Mouse (Mus musculus) fibroblast of lung, adult 2 months (primary cell): ENCODE results near the gene Zfp513.

Experiments
- DNase-seq: peaks from one replicate; pipeline ENCODE4 v3.0.0-alpha.2; 2011; ENCODE audit warnings: low read depth

Zfp513 gene

DNA sequence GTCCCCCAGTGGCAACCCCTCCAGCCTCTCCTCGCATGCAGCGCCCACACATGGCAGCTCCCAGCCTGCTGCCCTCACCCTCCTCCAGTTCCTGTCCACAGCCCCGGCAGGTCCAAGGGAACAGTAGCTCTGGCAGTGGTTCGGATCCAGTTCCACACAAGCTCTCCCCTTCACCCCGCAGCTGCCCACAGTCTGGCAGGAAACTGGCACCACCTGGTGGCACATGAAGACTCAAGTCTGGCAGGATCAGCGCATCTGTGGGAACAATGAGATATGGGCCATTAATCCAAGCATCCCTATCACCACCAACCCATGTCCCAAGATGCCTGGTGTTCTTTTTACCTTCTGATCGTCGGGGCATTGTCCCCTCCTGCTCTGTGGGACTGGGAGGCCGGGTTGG, 2.2 kb downstream of the Zfp513 start:
- DNase-seq: no peak

DNA sequence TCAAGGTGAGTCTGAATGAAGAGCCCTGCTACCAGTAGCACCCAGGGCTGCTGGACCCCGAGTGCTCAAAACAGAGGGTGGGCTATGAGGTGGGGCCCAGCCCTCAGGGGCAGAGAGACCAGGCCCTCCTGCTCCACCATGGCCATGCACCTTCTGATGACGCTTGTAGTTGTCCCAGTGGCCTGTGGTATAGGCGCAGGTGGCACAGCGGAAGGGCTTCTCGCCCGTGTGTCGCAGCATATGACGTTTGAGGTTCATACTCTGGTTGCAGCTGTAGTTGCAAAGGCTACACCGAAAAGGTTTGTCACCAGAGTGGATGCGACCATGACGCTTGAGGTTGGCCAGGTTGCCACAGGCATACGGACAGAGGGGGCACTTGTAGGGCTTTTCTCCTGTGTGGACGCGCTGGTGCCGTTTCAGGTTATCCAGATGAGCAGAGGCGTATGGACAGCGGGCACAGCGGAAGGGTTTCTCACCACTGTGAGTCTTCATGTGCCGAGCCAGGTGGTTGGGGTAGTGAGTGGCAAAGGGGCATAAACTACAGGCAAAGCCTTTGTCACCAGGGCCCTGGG, 2.7 kb downstream of the Zfp513 start:
- no peak for DNase-seq

DNA sequence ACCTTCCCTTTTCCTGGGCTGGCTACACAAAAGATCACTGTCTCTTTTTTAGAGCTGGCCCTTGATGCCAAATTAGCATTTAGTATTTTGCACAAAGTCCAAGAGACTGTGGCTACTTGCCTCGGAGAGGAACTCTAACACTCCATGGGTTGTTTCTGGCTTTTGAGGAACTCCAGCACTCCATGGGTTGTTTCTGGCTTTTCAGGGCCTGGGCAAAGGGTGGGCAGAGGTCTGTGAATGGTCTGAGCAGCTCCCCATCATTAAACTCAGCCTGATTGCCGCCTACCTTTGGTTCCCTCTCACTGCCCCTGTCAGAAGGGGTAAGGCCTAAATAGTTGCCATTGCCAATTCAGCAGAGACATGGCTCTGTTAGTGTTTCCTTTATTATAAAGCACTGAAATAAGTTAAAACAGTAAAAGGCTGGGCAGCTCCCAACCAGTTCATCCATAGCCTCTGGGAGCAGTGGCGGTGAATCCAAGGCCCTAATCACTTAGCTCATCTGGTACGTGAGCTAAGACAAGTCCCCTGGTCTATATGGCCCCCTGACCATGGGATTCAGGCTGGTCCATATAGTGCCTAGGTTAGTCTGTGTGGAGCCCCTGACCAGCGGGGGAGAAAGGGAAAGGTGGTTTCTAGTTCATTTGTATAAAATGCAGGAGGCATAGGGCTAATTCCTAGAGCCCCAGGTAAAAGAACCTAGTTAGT, 3.3 kb downstream of the Zfp513 start:
- no peak for DNase-seq

DNA sequence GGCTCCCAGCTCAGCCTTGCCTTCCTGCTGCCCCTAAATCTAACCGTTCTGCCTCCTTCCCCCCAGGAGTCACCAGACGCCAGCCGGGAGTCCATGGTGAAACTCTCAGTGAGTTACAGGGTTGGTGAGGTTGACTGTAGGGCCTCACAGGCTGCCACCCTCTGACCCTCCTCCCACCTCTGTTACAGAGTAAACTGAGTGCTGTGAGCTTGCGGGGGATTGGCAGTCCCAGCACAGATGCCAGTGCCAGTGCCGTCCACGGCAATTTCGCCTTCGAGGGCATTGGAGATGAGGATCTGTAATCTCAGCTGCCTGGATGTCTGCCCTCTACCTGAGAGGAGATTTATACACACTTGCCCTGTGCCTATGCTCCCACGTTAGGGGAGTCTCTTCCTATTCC, 3.9 kb downstream of the Zfp513 start:
- no peak for DNase-seq

DNA sequence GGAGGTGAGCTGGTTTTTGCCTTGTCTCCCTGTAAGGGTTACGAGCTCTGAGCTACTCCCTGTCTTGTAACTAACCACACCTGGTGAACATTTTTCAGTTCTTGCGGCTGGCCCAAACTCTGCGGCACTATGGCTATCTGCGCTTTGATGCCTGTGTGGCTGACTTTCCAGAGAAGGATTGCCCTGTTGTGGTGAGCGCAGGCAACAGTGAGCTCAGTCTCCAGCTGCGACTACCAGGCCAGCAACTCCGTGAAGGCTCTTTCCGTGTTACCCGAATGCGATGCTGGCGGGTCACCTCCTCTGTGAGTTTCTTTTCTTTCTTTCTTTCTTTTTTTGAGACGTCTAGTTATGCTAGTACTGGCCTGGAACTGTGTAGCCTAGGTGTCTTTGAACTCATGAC, 5.0 kb downstream of the Zfp513 start:
- no peak for DNase-seq

DNA sequence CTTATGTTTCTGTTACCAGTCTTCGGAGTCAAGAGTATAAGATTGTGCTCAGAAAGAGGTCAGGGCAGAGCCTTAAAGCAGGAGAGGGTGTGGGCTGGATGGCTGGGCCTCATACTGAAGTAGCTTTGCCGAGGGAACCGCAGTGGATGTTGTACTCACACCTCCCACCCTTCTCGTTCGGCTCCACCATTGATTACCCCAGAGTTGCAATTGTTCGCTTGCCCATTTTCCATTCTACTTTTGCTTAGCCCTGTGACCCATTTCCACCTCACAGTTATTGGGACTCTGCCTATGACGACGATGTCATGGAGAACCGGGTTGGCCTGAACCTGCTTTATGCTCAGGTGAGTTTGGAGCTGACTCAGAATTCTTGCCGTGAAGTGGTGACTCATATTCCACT, 5.9 kb downstream of the Zfp513 start:
- no peak for DNase-seq

- no peak for DNase-seq
These were observed 6.4 kb downstream of the Zfp513 start for GRCm38 (mm10) chr5:31195671-31196070.

- no peak for DNase-seq
These were observed 7.3 kb downstream of the Zfp513 start for GRCm38 (mm10) chr5:31194486-31195485.

GRCm38 (mm10) chr5:31193631-31194281, 8.3 kb downstream of the Zfp513 start:
- no peak for DNase-seq

DNA sequence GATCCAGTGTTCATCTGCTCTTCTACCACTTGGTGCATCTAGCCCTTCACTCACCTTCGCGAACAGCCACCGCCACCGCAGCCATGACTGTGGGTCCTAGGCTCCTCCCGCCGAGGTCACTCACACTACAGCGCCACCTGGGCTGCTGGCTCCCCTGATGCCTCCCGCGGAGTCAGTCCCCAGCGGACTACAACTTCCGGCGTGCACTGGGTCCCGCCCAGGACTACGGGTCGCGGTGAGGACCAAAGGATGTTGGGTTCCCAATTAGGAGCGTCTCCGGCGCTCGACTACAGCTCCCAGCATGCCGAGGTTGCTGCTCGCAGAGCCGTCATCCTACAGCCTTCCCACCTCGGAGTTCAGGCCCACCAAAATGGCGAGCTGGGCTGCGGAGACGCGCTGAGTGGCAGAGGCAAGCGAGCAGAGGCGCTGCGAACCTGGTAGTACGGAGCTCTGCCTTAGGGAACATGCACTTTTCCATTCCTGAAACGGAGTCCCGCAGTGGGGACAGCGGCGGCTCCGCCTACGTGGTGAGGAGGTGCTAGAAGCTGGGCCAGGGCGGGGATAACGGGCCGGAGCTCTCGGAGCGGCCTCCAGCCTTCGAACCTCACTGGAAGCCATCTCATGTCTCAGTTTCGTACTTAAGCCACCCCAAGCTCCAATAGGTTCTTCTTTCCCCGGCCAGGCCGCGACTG, 9.0 kb downstream of the Zfp513 start, which contains the start of the genes Snx17 and Eif2b4:
Gene Snx17 (plus strand): TSS at position 289 of the 692 bp plus-strand sequence.
Gene Eif2b4 (minus strand): TSS at position 492 of the 692 bp plus-strand sequence.
- peak; percentile 97 for DNase-seq

DNA sequence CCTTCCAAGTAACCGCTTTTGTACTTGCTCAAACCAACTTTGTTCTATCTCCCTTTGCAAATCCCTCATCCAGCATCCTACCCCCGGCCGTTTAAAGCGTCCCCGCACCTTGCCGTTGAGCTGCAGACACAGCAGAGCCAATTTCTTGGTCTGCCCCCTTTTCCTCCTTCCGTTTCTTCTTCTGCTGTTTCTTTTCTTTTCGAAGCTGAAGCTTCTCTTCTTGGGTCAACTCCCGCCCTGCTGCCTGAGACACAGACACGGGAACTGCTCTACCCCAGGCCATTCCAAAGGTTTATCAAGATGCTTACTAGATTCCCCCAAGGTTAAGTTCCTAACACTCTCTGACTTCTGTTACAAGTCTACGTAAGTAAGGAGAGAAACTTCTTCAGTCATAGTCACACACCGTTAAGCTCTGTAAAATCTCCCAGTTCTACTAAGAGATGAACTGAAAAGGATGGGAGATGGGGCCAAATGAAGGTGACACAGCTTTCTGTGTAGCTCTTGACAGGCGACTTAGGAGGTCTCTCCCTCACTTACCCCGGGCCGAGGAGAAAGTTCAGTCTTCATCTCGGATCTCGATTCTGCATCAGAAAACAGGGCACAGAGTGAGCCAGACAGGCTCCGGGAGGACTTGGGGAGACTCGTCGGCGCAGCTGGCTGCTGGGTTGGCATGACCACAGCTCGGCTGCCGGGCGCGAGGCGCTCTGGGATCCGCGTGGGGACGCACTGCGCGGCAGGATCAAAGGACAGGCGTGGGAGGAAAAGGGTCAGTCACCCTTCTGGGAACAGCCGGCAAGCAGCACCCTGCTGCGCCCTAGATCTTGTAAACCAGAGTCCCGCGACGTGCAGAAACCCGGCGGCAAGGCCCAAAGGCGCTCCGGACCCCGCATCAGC, 9.8 kb downstream of the Zfp513 start:
- no peak for DNase-seq

GRCm38 (mm10) chr5:31190201-31190600, 11.9 kb downstream of the Zfp513 start:
- no peak for DNase-seq

GRCm38 (mm10) chr5:31188223-31188840, 13.8 kb downstream of the Zfp513 start:
- DNase-seq: no peak

GRCm38 (mm10) chr5:31183678-31184077, 18.4 kb downstream of the Zfp513 start:
- no peak for DNase-seq

GRCm38 (mm10) chr5:31181183-31181770, 20.8 kb downstream of the Zfp513 start:
- DNase-seq: no peak

- DNase-seq: peak; percentile 92
These were observed 22.1 kb downstream of the Zfp513 start, which contains the start of the genes Gm29609 and Gtf3c2 for GRCm38 (mm10) chr5:31179766-31180630. TSS of gene Gm29609 (minus strand) at chr5:31179911. TSS of gene Gtf3c2 (minus strand) at chr5:31180144.

DNA sequence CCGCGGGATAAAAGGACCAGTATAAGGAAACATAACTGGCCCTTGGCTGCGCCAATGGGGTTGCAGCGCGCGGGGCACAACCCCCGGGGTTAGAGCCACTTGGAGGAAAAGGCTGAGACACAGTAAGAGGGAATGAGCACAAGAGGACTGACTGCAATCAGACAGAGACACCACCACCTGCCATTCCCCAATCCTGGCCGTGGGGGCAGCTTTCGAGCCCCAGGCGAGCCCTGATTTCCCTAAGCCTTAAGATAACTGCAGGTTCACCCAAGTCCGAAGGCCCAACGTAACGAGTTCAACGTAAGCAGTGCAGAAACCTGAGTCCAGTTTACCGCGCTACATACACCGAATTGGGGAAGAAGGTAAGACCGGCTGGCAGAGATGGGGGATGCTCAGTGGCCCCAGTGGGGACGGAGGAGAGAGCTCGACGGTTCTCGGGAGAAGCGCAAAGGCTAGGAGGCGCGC, 22.8 kb downstream of the Zfp513 start:
- no peak for DNase-seq

DNA sequence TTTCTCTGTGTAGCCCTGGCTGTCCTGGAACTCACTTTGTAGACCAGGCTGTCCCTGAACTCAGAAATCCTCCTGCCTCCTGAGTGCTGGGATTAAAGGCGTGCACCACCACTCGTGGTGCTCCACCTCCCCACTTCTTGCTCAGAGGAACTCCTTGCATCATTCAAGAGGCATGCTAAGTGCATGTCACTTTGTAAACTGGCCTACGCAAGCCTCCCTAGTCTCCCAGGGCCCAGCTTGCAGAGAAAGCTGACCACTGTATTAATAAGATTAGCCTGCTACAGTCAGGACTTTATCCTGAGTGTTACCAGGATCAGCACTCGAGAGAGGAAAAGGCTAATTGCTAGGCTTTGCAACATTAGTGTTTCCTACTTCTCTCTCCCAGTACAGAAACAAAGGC, 33.5 kb downstream of the Zfp513 start:
- no peak for DNase-seq
